Mouse (Mus musculus) gastrocnemius, adult 2 months (tissue): ENCODE data around the gene Sertad1. TPM values are rescaled to one million over a fixed set of nuclear protein-coding genes. Genes with fewer than 3 reads are reported as not detected.
"Not testable (repeated sequence)": the region's sequence is repeated elsewhere in the genome, so short reads cannot be mapped to it uniquely, and the experiment has no call there.

ENCODE experiments used
- DNase-seq: peaks from one replicate; pipeline ENCODE4 v3.0.0; 2022
- H3K27ac ChIP-seq: fragments of 200-600 bp; 2 replicates; pipeline ENCODE4 v1.8.1; 2022; ENCODE audit warnings: mild to moderate bottlenecking
- H3K4me3 ChIP-seq: fragments of 200-600 bp; 2 replicates; pipeline ENCODE4 v1.8.1; 2022; ENCODE audit warnings: mild to moderate bottlenecking, moderate library complexity
- CTCF ChIP-seq: fragments of 200-600 bp; IDR thresholded peaks from 2 replicates; pipeline ENCODE4 v1.8.1; 2022; ENCODE audit warnings: antibody characterized with exemption, mild to moderate bottlenecking, moderate library complexity
- intact Hi-C: fragments of 180-260 bp; cut with DNase I; formaldehyde crosslinking; loops from one replicate; pipeline ENCODE4 v1.15.1; 2025
- total RNA-seq, 2 experiments: library from RNA; stranded (reverse); gene quantifications; 2 replicates each; pipeline ENCODE4 v1.2.3; 2021

Sertad1 gene
- total RNA-seq, 2 experiments from 2014 or later = 5.5 to 9.1 TPM

GRCm38 (mm10) chr7:27490543-27491329 is 4.0 kb downstream of the Sertad1 start:
- Histone ChIP-seq H3K27ac (peak overlapping the region; percentile 98), H3K4me3 (peak overlapping the region; percentile 71)
- peak; percentile 96 for TF ChIP-seq CTCF
- DNase-seq = peak; percentile 98
- intact Hi-C loops = loop anchor here (2.0 to 5.0 kb wide), 2 partner anchors 16 to 1682 kb away; partner anchors contain the start of genes Ggn and Spred3

DNA sequence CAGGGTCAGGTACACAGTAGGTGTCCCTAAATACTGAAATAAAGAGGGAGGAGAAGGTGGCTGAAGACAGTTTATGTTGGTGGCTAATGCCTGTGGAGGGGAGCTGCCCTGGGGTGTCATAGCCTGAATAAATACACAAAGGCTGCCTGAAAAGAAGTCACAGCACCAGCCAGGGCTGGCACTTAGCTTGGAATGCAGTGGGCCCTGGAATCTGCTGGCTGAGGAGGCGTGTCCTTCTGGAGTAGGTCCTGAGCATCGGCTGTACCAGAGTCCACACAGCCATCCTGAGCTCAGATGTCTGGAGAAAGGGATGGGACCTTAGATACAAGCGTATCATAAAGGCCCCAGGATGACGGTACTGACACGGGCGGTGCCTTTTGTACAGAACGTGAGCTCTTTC is 5.1 kb downstream of the Sertad1 start:
- intact Hi-C loops = loop anchor here (2.0 to 5.0 kb wide), 2 partner anchors 15 to 1680 kb away; partner anchors contain the start of genes Ggn and Spred3
- H3K27ac ChIP-seq = peak overlapping the region; percentile 98
- no peak for TF ChIP-seq CTCF
- DNase-seq = no peak
- no peak overlapping the region for H3K4me3 ChIP-seq

DNA sequence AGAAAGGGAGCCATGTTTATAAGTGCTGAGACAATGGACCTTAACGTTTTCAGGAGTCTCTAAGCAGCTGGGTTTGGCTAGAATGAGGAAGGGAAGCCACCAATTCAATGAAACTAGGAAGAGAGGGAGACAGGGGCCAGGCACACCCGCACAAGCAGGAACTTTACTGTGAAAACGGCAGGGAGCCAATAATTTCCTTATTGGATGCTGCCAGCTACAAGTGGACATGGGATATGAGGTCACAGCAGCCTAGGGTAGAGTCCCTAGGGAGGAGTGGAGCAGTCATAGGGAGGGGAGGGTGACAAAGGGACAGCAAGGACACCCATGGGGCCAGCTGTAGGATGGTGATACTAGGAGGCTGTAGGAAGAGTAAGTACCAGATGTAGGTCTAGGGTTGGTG is 6.3 kb downstream of the Sertad1 start:
- intact Hi-C loops = loop anchor here (5.0 kb wide), 1 partner anchor 1679 kb away; the partner anchor contains the start of genes Ggn and Spred3
- Histone ChIP-seq H3K4me3 (no peak overlapping the region), H3K27ac (peak overlapping the region; percentile 98; the same call in 1 of the 2 replicates)
- no peak for TF ChIP-seq CTCF
- no peak for DNase-seq

DNA sequence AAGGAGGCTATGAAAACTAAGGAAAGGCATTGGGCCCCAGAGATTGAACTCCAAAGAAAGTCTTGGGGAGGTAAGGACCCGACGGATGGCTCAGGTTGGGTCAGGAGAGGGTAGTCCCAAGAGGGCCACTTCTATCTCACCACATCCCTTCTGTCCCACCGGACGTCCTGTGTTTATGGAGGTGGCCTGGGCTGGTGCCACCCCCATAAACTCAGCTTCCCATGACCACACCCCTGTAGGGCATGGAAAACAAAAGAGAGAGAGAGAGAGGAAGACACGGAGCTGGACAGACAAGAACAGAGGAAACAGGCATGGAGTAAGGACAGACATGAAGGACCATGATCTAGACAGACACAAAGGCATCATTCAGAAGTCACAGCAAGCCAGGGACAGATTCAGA is 6.7 kb downstream of the Sertad1 start:
- Histone ChIP-seq H3K4me3 (no peak overlapping the region), H3K27ac (0 out of 2 replicates have a peak overlapping the region, but pooled peaks have one; percentile 13)
- no peak for TF ChIP-seq CTCF
- intact Hi-C loops = loop anchor here (5.0 kb wide), 1 partner anchor 1679 kb away; the partner anchor contains the start of genes Ggn and Spred3
- DNase-seq = no peak

DNA sequence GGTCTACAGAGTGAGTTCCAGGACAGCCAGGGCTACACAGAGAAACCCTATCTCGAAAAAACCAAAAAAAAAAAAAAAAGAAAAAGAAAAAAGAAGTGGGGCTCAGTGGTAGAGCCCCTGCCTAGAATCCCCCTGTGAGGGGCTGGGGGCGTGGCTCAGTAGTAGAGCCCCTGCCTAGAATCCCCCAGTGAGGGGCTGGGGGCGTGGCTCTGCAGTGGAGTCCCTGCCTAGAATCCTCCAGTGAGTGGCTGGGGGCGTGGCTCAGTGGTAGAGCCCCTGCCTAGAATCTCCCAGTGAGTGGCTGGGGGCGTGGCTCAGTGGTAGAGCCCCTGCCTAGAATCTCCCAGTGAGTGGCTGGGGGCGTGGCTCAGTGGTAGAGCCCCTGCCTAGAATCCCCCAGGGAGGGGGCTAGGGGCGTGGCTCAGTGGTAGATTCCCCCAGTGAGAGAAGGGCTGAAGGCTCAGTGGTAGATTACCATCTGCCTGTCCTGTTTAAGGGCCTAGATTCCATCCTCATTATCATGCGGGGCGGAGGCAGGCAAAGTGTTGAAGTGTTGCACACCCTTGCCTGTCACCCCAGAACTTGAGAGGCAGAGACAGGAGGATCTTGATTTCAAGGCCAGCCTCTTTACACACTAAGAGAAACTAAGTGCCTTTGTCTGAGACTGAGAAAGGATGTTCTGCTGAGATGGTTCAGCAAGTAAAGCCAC is 8.1 kb downstream of the Sertad1 start:
- not testable (repeated sequence) for H3K4me3 ChIP-seq, H3K27ac ChIP-seq, DNase-seq
- intact Hi-C loops = loop anchor here (5.0 kb wide), 1 partner anchor 1677 kb away; the partner anchor contains the start of genes Ggn and Spred3

DNA sequence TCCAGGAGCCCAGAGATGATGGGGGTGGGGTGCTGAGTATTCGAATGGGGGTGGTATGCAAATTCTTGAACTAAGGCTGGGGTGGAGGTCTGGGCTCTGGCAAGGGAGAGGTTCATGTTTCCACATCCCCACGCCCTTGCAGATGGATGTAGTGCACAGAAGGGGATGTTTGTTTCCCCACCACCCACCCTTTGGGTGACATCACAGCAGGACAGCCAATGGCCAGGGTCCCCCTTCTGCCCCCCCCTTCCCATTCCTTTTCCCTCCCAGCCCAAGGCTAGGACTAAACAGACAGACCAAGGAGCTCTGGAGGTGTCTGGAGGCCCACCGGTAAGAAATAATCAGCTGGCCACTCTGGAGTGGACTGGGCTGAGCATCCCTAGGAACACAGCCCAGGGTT is 12.3 kb downstream of the Sertad1 start, which contains the start of gene Prx:
Gene Prx, plus strand, starts transcription at position 289 of the 400 bp plus-strand sequence.
- peak within 1 kb of the TSS; percentile 26 for H3K4me3 ChIP-seq
- DNase-seq = no peak
- no peak for TF ChIP-seq CTCF
- H3K27ac ChIP-seq = 0 out of 2 replicates have a peak within 1 kb of the TSS, but pooled peaks have one; percentile 35
- intact Hi-C loops = no loop called here

DNA sequence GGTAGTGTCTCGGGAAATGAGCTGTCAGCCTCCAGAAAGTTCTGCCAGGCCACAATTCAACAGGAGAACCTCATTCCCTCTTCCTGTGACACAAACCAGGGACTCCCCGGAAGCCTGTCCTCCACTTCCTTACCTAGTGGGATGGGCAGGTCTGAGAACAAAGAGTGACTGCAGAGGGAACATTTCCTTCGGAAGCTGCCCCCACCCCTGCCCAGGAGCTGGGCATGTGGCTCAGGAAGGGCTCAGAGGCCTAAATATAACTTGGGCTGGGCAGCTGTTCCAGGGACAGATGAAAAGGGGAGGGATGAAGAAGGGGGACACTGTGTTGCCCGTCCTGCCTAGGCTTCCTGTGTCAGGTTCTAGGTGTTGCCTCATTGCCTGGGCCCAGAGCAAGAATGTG is 14.9 kb downstream of the Sertad1 start:
- TF ChIP-seq CTCF = no peak
- H3K4me3 ChIP-seq = peak overlapping the region; percentile 37
- peak; percentile 82 for DNase-seq
- H3K27ac ChIP-seq = peak overlapping the region; percentile 90
- intact Hi-C loops = no loop called here

DNA sequence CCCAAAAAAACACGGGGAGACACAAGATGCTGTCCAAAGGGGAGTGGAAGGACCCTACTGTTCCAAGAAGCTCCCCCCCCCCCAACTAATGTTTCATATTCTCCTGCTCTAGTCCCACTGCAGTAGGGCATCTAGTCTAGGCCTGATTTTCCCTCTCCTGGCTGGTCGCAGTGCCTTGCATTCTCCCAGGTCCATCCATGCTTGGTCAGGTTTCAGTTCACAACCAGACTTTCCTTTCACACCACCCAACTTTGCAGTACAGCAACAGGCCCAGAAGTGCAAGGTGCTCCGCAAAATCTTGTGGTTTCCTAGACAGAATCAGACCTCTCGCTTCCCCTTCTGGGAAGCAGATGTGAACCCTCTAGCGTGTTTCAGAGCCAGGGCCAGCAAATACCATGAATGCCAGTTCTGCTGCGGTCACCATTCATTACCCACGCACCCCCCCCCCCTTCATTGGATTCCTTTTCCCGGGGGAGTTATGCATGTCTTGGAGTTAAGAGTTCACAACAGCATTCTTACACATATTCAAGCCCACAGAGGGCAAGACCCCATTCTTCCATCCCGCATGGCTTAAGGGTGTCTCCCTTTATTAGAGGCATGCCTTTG is 20.2 kb downstream of the Sertad1 start:
- no peak for TF ChIP-seq CTCF
- peak overlapping the region; percentile 87 for H3K4me3 ChIP-seq
- DNase-seq = no peak
- intact Hi-C loops = loop anchor here (2.0 kb wide), 1 partner anchor 16 kb away; no protein-coding TSS in a partner anchor
- H3K27ac ChIP-seq = peak overlapping the region; percentile 97

GRCm38 (mm10) chr7:27507711-27508647 is 21.3 kb downstream of the Sertad1 start:
- peak; percentile 21 for TF ChIP-seq CTCF
- Histone ChIP-seq H3K27ac (peak overlapping the region; percentile 97), H3K4me3 (peak overlapping the region; percentile 87)
- peak; percentile 98 for DNase-seq
- intact Hi-C loops = loop anchor here (2.0 kb wide), 2 partner anchors 17 to 19 kb away; no protein-coding TSS in a partner anchor

GRCm38 (mm10) chr7:27508648-27509005 is 21.9 kb downstream of the Sertad1 start:
- intact Hi-C loops = loop anchor here (2.0 kb wide), 1 partner anchor 18 kb away; no protein-coding TSS in a partner anchor
- peak overlapping the region; percentile 87 for H3K4me3 ChIP-seq

GRCm38 (mm10) chr7:27510809-27511208 is 24.1 kb downstream of the Sertad1 start:
- intact Hi-C loops = no loop called here
- no peak for TF ChIP-seq CTCF
- no peak overlapping the region for H3K4me3 ChIP-seq
- DNase-seq = no peak
- H3K27ac ChIP-seq = no peak overlapping the region

More at GRCm38 (mm10) chr7:27508648-27509005, 21.9 kb downstream of the Sertad1 start:
- peak overlapping the region; percentile 97 for H3K27ac ChIP-seq
- DNase-seq = peak; percentile 73
- peak; percentile 80 for TF ChIP-seq CTCF
